Mouse (Mus musculus): ENCODE data around the gene Npr2.

DNA sequence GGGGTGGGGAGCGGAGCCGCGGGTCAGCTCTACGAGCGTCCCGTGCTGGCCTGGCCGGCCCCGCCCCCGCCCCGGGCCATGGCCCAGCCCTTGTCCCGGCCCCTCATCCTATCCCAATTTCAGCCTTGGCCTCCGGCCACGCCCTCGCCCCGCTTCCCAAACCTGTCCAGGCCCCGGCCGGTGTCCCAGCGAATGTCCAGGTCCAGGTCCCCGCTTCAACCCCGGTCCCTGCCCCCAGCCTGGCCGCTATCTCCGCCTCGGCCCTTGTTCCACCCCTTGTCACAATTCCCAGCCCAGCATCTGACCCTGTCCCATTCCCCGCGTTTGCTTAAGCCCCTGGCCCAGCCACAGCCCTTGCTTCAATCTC, 37.7 kb downstream of the Npr2 start:
- TF ChIP-seq CTCF (IDR thresholded peaks at IDR 0.05; ENCODE audit: borderline replicate concordance, insufficient read depth, low read depth, low read length) (no peak), POLR2A (IDR thresholded peaks at IDR 0.05; ENCODE audit: borderline replicate concordance, insufficient read depth, low read length) (no peak)

Measured in cerebellum, adult 2 months (tissue).